Mouse (Mus musculus): Measurements from ENCODE around the gene Snrpg. TPM values are rescaled to one million over a fixed set of nuclear protein-coding genes. Genes with fewer than 3 reads are reported as not detected.
A peak's percentile ranks its signal among the peaks of the same experiment; 100 is the strongest.

The Snrpg gene
- total and polyA plus RNA-seq, 2 experiments from 2014 or later: 60.1 to 243 TPM

DNA sequence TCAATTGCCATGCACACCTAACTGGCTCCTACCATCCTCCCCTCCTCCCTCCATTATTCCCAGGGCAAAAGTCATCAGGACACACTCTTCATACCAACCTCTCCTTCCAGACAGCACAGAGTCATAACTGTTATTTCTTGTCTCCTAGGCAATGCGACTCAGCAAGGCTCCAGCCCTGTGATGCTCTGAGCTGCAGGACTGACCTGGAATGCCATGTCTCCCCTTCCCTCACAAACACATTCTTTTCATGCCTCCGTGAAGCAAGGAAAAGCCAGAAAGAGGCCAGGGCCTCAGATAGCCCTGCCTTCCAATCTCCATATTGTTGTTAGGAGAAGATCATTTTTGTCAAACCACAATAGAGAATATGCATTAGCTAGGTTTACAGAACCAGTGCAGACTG is 25.0 kb upstream of the Snrpg start:
- ATAC-seq (ENCODE audit: low FRiP score) (no peak), DNase-seq (ENCODE audit: low spot score) (no peak)
- H3K27ac ChIP-seq (ENCODE audit: low read depth, low read length): no peak overlapping the region
- H3K36me3 ChIP-seq (ENCODE audit: insufficient read depth, low read length): no peaks in the 10 kb centered on the region
- no peak for TF ChIP-seq CTCF (IDR thresholded peaks at IDR 0.05)
- no peak overlapping the region for H3K9ac ChIP-seq (replicated peaks; ENCODE audit: low read length, poor library complexity, severe bottlenecking)
- WGBS: 68% methylated on average over 2 of the region's 2 CpGs
- H3K4me2 ChIP-seq (ENCODE audit: low read depth, low read length, poor library complexity, severe bottlenecking): no peak overlapping the region
- H3K9me3 ChIP-seq (ENCODE audit: low read length): no peaks in the 10 kb centered on the region
- no peaks in the 10 kb centered on the region for H3K27me3 ChIP-seq (ENCODE audit: insufficient read depth, low read length)
- H3K4me3 ChIP-seq (ENCODE audit: low read depth, low read length): no peak overlapping the region
- H3K4me1 ChIP-seq (ENCODE audit: insufficient read depth, low read length): no peaks in the 10 kb centered on the region; the same call in 1 of the 2 replicates

- Histone ChIP-seq H3K27ac (ENCODE audit: low read depth, low read length) (no peak overlapping the region), H3K4me3 (ENCODE audit: low read depth, low read length) (no peak overlapping the region), H3K4me1 (ENCODE audit: insufficient read depth, low read length) (no peaks in the 10 kb centered on the region), H3K9me3 (ENCODE audit: low read length) (no peaks in the 10 kb centered on the region), H3K27me3 (ENCODE audit: insufficient read depth, low read length) (no peaks in the 10 kb centered on the region), H3K36me3 (ENCODE audit: insufficient read depth, low read length) (no peaks in the 10 kb centered on the region), H3K4me2 (ENCODE audit: low read depth, low read length, poor library complexity, severe bottlenecking) (no peak overlapping the region), H3K9ac (replicated peaks; ENCODE audit: low read length, poor library complexity, severe bottlenecking) (no peak overlapping the region)
- WGBS: 47% methylated on average over 7 of the region's 7 CpGs
- peak; percentile 66 for TF ChIP-seq CTCF (IDR thresholded peaks at IDR 0.05)
- no peak for ATAC-seq (ENCODE audit: low FRiP score)
- DNase-seq (ENCODE audit: low spot score): peak; percentile 48
Observed at GRCm38 (mm10) chr6:86349257-86349656, 21.8 kb upstream of the Snrpg start.

DNA sequence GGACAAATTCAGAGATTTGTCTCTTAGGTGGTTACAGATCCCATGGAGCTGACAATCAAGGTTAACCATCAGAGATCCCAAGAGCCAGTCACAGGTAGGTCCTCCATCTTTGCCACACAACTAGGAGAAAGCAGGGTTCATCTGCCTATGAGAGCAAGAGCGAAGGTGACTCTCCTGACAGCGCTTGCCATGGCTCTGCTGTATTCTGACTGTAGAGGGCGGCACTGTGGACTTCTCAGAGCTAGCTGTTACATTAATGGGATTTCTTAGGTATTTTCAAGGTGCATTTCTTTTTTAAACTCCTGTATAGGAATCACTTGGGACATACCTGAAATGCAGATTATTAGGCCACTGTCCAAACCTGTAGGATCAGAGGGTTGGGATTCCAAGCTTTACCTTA is 16.2 kb upstream of the Snrpg start:
- Histone ChIP-seq H3K9me3 (ENCODE audit: low read length) (no peaks in the 10 kb centered on the region), H3K27ac (ENCODE audit: low read depth, low read length) (no peak overlapping the region), H3K4me1 (ENCODE audit: insufficient read depth, low read length) (no peaks in the 10 kb centered on the region), H3K4me2 (ENCODE audit: low read depth, low read length, poor library complexity, severe bottlenecking) (no peak overlapping the region), H3K27me3 (ENCODE audit: insufficient read depth, low read length) (no peaks in the 10 kb centered on the region), H3K9ac (replicated peaks; ENCODE audit: low read length, poor library complexity, severe bottlenecking) (no peak overlapping the region), H3K4me3 (ENCODE audit: low read depth, low read length) (no peak overlapping the region), H3K36me3 (ENCODE audit: insufficient read depth, low read length) (no peaks in the 10 kb centered on the region)
- ATAC-seq (ENCODE audit: low FRiP score) (no peak), DNase-seq (ENCODE audit: low spot score) (no peak)
- no peak for TF ChIP-seq CTCF (IDR thresholded peaks at IDR 0.05)
- WGBS: 53% methylated on average over 3 of the region's 3 CpGs

- Histone ChIP-seq H3K9ac (replicated peaks; ENCODE audit: low read length, poor library complexity, severe bottlenecking) (no peak overlapping the region), H3K4me1 (ENCODE audit: insufficient read depth, low read length) (no peaks in the 10 kb centered on the region), H3K27ac (ENCODE audit: low read depth, low read length) (no peak overlapping the region), H3K4me2 (ENCODE audit: low read depth, low read length, poor library complexity, severe bottlenecking) (no peak overlapping the region), H3K4me3 (ENCODE audit: low read depth, low read length) (no peak overlapping the region), H3K36me3 (ENCODE audit: insufficient read depth, low read length) (no peaks in the 10 kb centered on the region), H3K27me3 (ENCODE audit: insufficient read depth, low read length) (no peaks in the 10 kb centered on the region), H3K9me3 (ENCODE audit: low read length) (no peaks in the 10 kb centered on the region)
- DNase-seq (ENCODE audit: low spot score) (no peak), ATAC-seq (ENCODE audit: low FRiP score) (no peak)
- TF ChIP-seq CTCF (IDR thresholded peaks at IDR 0.05): no peak
- WGBS: 81% methylated on average over 9 of the region's 9 CpGs
Observed at GRCm38 (mm10) chr6:86356956-86357355, 14.1 kb upstream of the Snrpg start.

DNA sequence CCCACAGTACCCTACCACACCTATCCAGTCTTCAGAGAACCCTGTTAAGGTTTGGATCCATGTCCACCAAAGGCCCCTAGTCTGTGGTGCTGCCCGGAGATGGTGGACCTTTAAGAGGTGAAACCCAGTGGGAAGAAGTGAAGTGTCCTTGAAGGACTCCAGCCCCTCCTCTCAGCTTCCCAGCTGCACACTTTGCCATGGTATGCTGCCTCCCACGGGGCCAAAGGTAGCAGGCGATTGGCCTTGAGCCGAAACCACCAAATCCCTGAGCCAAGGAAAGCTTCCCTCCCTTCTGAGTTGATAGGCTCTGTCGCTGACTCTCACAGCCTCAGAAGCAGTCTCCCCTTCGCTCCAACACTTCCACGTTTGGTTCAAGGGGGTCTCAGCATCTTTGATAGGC is 10.4 kb upstream of the Snrpg start:
- Histone ChIP-seq H3K27me3 (ENCODE audit: insufficient read depth, low read length) (no peaks in the 10 kb centered on the region), H3K9ac (replicated peaks; ENCODE audit: low read length, poor library complexity, severe bottlenecking) (no peak overlapping the region), H3K4me2 (ENCODE audit: low read depth, low read length, poor library complexity, severe bottlenecking) (no peak overlapping the region), H3K9me3 (ENCODE audit: low read length) (no peaks in the 10 kb centered on the region), H3K27ac (ENCODE audit: low read depth, low read length) (no peak overlapping the region), H3K4me3 (ENCODE audit: low read depth, low read length) (no peak overlapping the region), H3K36me3 (ENCODE audit: insufficient read depth, low read length) (no peaks in the 10 kb centered on the region), H3K4me1 (ENCODE audit: insufficient read depth, low read length) (no peaks in the 10 kb centered on the region)
- ATAC-seq (ENCODE audit: low FRiP score) (no peak), DNase-seq (ENCODE audit: low spot score) (no peak)
- 76% methylated on average over 7 of the region's 7 CpGs for WGBS
- no peak for TF ChIP-seq CTCF (IDR thresholded peaks at IDR 0.05)

DNA sequence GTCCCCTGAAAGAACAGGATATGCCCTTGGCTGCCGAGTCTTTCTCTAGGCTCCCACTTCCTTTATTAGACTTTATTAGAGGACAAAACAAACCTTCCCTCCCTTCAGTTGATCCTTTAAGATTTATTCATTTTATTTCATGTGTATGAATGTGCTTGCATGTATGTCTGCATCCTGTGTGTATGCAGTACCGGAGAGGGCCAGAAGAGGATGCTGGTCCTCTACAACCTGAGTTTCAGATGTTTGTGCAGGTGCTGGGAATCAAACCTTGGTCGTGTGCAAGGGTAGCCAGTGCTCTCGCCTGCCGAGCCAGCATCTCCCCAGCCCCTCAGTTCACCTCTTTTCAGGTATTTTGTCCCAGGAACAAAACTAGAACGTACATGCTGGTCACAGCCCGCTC is 9.7 kb upstream of the Snrpg start:
- H3K4me3 ChIP-seq (ENCODE audit: low read depth, low read length): no peak overlapping the region
- peaks cover 2% of the 10 kb centered on the region; the same call in 1 of the 2 replicates for H3K4me1 ChIP-seq (ENCODE audit: insufficient read depth, low read length)
- no peak for ATAC-seq (ENCODE audit: low FRiP score)
- no peak overlapping the region for H3K9ac ChIP-seq (replicated peaks; ENCODE audit: low read length, poor library complexity, severe bottlenecking)
- H3K27me3 ChIP-seq (ENCODE audit: insufficient read depth, low read length): no peaks in the 10 kb centered on the region
- no peaks in the 10 kb centered on the region for H3K36me3 ChIP-seq (ENCODE audit: insufficient read depth, low read length)
- no peak for DNase-seq (ENCODE audit: low spot score)
- no peak overlapping the region for H3K27ac ChIP-seq (ENCODE audit: low read depth, low read length)
- H3K9me3 ChIP-seq (ENCODE audit: low read length): no peaks in the 10 kb centered on the region
- TF ChIP-seq CTCF (IDR thresholded peaks at IDR 0.05): peak; percentile 14; the same call in 1 of the 2 replicates
- WGBS: 95% methylated on average over 7 of the region's 7 CpGs
- no peak overlapping the region for H3K4me2 ChIP-seq (ENCODE audit: low read depth, low read length, poor library complexity, severe bottlenecking)
